ENCODE assay signal across 8 mouse cellular contexts in the genomic region with DNA sequence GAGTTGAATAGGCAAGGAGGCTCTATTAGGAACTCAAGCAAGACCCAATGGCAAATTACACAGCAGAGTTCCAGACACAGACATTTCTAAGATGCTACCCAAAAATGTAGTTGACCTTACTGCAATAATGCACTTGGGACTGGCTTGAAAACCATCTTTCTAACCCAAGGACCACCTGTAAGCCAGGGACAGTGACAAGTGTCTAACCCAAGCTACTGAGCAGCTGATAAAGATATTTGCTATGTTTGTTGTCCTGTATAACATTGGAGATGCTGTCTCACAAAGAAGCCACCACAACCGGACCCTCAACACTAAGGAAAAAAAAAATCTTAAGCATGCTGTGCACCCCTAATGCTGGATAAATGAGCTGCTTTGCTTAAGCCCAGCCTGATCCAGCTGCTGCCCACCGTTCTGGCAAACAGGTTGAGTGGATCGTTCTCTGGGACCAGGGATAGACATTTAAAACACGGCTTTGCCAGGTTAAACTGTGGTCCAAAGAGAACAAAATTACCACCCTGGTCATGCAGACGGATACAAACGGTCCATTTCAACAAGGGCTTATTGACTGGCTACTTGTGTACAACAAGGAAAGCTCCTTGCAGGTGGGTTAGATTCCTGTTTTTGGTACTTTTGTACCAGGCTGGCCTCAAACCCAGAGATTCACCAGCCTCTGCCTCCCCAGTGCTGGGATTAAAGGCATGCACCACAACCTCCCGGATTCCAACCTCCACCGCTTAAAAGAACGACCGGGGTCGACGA. TPM values are rescaled to one million over a fixed set of nuclear protein-coding genes. Genes with fewer than 3 reads are reported as not detected.
DNase-seq lines count a peak whose midpoint lies in the region; ATAC-seq and TF ChIP-seq lines count a peak whose summit lies in the region.

No protein-coding gene starts in this region.

- no peaks in the 10 kb centered on the region for H3K9me3 ChIP-seq in kidney, postnatal 0 days (replicated peaks; ENCODE audit: low read length)
- no peaks in the 10 kb centered on the region for H3K9me3 ChIP-seq in hindbrain, embryonic 14.5 days (ENCODE audit: control insufficient read depth, low read length)
- no peaks in the 10 kb centered on the region for H3K9me3 ChIP-seq in midbrain, embryonic 16.5 days (replicated peaks; ENCODE audit: control insufficient read depth, low read length, poor library complexity, severe bottlenecking)

- H3K4me1 ChIP-seq in kidney, postnatal 0 days (replicated peaks; ENCODE audit: insufficient read depth, low read length) = peaks cover 8% of the 10 kb centered on the region
- peaks cover 5% of the 10 kb centered on the region; the same call in 1 of the 2 replicates for H3K4me1 ChIP-seq in bone marrow macrophage, adult 2 months (ENCODE audit: control insufficient read depth, insufficient read depth, low read length)
- peaks cover 24% of the 10 kb centered on the region for H3K4me1 ChIP-seq in hindbrain, embryonic 14.5 days (replicated peaks; ENCODE audit: control insufficient read depth, insufficient read depth, low read length)
- H3K4me1 ChIP-seq in midbrain, embryonic 16.5 days (ENCODE audit: control insufficient read depth, insufficient read depth, low read length) = peaks cover 25% of the 10 kb centered on the region

- peak overlapping the region; percentile 91 for H3K27ac ChIP-seq in kidney, postnatal 0 days
- H3K27ac ChIP-seq in bone marrow macrophage, adult 2 months (ENCODE audit: insufficient read depth, low read depth, low read length) = peak overlapping the region; percentile 57
- peak overlapping the region; percentile 78; the same call in 1 of the 2 replicates for H3K27ac ChIP-seq in hindbrain, embryonic 14.5 days
- peak overlapping the region; percentile 85 for H3K27ac ChIP-seq in midbrain, embryonic 16.5 days (ENCODE audit: low read length)

- H3K36me3 ChIP-seq in kidney, postnatal 0 days (ENCODE audit: insufficient read depth, low read length) = peaks cover 15% of the 10 kb centered on the region; the same call in 1 of the 2 replicates
- peaks cover 17% of the 10 kb centered on the region for H3K36me3 ChIP-seq in hindbrain, embryonic 14.5 days (replicated peaks; ENCODE audit: control insufficient read depth, insufficient read depth)
- peaks cover 8% of the 10 kb centered on the region for H3K36me3 ChIP-seq in midbrain, embryonic 16.5 days (ENCODE audit: control insufficient read depth, insufficient read depth, low read length)

- no peak for DNase-seq in kidney, postnatal 0 days (ENCODE audit: low spot score)
- DNase-seq in kidney, postnatal 25 days = no peak
- DNase-seq in hindbrain, embryonic 14.5 days (ENCODE audit: low spot score) = no peak
- DNase-seq in cerebellum, postnatal 10 days = no peak
- DNase-seq in adrenal gland, postnatal 4 days (ENCODE audit: low spot score in 2 of 2) = no peak

- TF ChIP-seq POLR2A in bone marrow macrophage, adult 2 months (IDR thresholded peaks at IDR 0.05; ENCODE audit: borderline replicate concordance, low read depth, low read length) = peak; percentile 32; the same call in 1 of the 2 replicates

- WGBS in kidney, postnatal 0 days = 1% methylated on average over 12 of the region's 12 CpGs
- WGBS in hindbrain, embryonic 14.5 days = 4% methylated on average over 12 of the region's 12 CpGs
- WGBS in midbrain, embryonic 16.5 days = 3% methylated on average over 12 of the region's 12 CpGs

- no peak for ATAC-seq in kidney, postnatal 0 days (replicated peaks; ENCODE audit: low FRiP score, low read depth)
- no peak for ATAC-seq in hindbrain, embryonic 14.5 days (ENCODE audit: low FRiP score)
- ATAC-seq in midbrain, embryonic 16.5 days = no peak
- ATAC-seq in activated CD4-positive, CD25-positive, alpha-beta regulatory T cell, adult 4 months = no peak

- peak overlapping the region; percentile 92 for H3K9ac ChIP-seq in kidney, postnatal 0 days (ENCODE audit: low read depth, low read length)
- peak overlapping the region; percentile 94 for H3K9ac ChIP-seq in hindbrain, embryonic 14.5 days
- H3K9ac ChIP-seq in midbrain, embryonic 16.5 days (ENCODE audit: low read depth, low read length) = peak overlapping the region; percentile 94

- no peak for TF ChIP-seq CTCF in kidney, postnatal 0 days (IDR thresholded peaks at IDR 0.05; ENCODE audit: low read depth)
- no peak for TF ChIP-seq CTCF in bone marrow macrophage, adult 2 months (IDR thresholded peaks at IDR 0.05; ENCODE audit: low read depth, low read length)

- H3K27me3 ChIP-seq in kidney, postnatal 0 days (ENCODE audit: insufficient read depth, low read length) = no peaks in the 10 kb centered on the region
- no peaks in the 10 kb centered on the region for H3K27me3 ChIP-seq in hindbrain, embryonic 14.5 days (ENCODE audit: control insufficient read depth, insufficient read depth, low read length)
- H3K27me3 ChIP-seq in midbrain, embryonic 16.5 days (ENCODE audit: control insufficient read depth, insufficient read depth, low read depth, low read length) = no peaks in the 10 kb centered on the region; the same call in 1 of the 2 replicates

- H3K4me2 ChIP-seq in kidney, postnatal 0 days (ENCODE audit: low read length) = peak overlapping the region; percentile 90
- peak overlapping the region; percentile 96 for H3K4me2 ChIP-seq in hindbrain, embryonic 14.5 days (replicated peaks)
- H3K4me2 ChIP-seq in midbrain, embryonic 16.5 days (ENCODE audit: low read length) = peak overlapping the region; percentile 95

- peak overlapping the region; percentile 88 for H3K4me3 ChIP-seq in kidney, postnatal 0 days (replicated peaks; ENCODE audit: low read depth, low read length)
- H3K4me3 ChIP-seq in bone marrow macrophage, adult 2 months (ENCODE audit: insufficient read depth, low read length) = peak overlapping the region; percentile 78
- peak overlapping the region; percentile 77 for H3K4me3 ChIP-seq in hindbrain, embryonic 14.5 days (replicated peaks; ENCODE audit: low read length)
- H3K4me3 ChIP-seq in midbrain, embryonic 16.5 days (ENCODE audit: low read depth, low read length) = peak overlapping the region; percentile 84

RNA-seq across cellular contexts. Expression of a gene that starts 1.0 kb away (rescaled TPM):
- 417 and 419 TPM in 2 replicates for polyA plus RNA-seq in kidney, postnatal 0 days (2015; fragmentation: Nextera tagmentation; extraction: Ambion mirVana)
- 164 and 191 TPM in 2 replicates for polyA plus RNA-seq in bone marrow macrophage, adult 2 months (2012; ENCODE audit: insufficient read depth, insufficient read length, missing spikeins)
- polyA plus RNA-seq in hindbrain, embryonic 14.5 days (2014; fragmentation: Nextera tagmentation; extraction: Ambion mirVana) = 308 and 347 TPM in 2 replicates
- polyA plus RNA-seq in midbrain, embryonic 16.5 days (2015; fragmentation: Nextera tagmentation; extraction: Ambion mirVana) = 264 and 289 TPM in 2 replicates
- polyA plus RNA-seq in activated CD4-positive, CD25-positive, alpha-beta regulatory T cell, adult 4 months (2017; shearing (Covaris generic)) = 100 to 1,000 TPM; 226 to 265 TPM
- 100 to 1,000 TPM; 210 to 213 TPM for total RNA-seq in adrenal gland, postnatal 4 days (2021)

RNA-seq across cellular contexts. Expression of a gene that starts 4.3 kb away (rescaled TPM):
- 0.36 and 0.38 TPM in 2 replicates for polyA plus RNA-seq in kidney, postnatal 0 days (2015; fragmentation: Nextera tagmentation; extraction: Ambion mirVana)
- polyA plus RNA-seq in bone marrow macrophage, adult 2 months (2012; ENCODE audit: insufficient read depth, insufficient read length, missing spikeins) = not detected in 2 replicates
- 0.25 TPM in 1 of 2 replicates, not detected in the other for polyA plus RNA-seq in hindbrain, embryonic 14.5 days (2014; fragmentation: Nextera tagmentation; extraction: Ambion mirVana)
- polyA plus RNA-seq in midbrain, embryonic 16.5 days (2015; fragmentation: Nextera tagmentation; extraction: Ambion mirVana) = not detected in 2 replicates
- polyA plus RNA-seq in activated CD4-positive, CD25-positive, alpha-beta regulatory T cell, adult 4 months (2017; shearing (Covaris generic)) = not detected
- total RNA-seq in adrenal gland, postnatal 4 days (2021) = 1 to 10 TPM; 5.9 to 6.9 TPM

RNA-seq across cellular contexts. Expression of a gene that starts 5.4 kb away (rescaled TPM):
- 1,452 and 1,460 TPM in 2 replicates for polyA plus RNA-seq in kidney, postnatal 0 days (2015; fragmentation: Nextera tagmentation; extraction: Ambion mirVana)
- 685 and 784 TPM in 2 replicates for polyA plus RNA-seq in bone marrow macrophage, adult 2 months (2012; ENCODE audit: insufficient read depth, insufficient read length, missing spikeins)
- 800 and 838 TPM in 2 replicates for polyA plus RNA-seq in hindbrain, embryonic 14.5 days (2014; fragmentation: Nextera tagmentation; extraction: Ambion mirVana)
- 657 and 682 TPM in 2 replicates for polyA plus RNA-seq in midbrain, embryonic 16.5 days (2015; fragmentation: Nextera tagmentation; extraction: Ambion mirVana)
- polyA plus RNA-seq in activated CD4-positive, CD25-positive, alpha-beta regulatory T cell, adult 4 months (2017; shearing (Covaris generic)) = 1,000 to 10,000 TPM in 1 of 2 experiments, 100 to 1,000 TPM in 1; 537 to 1,178 TPM
- 100 to 1,000 TPM; 867 to 881 TPM for total RNA-seq in adrenal gland, postnatal 4 days (2021)

RNA-seq across cellular contexts. Expression of a gene that starts 5.4 kb away (rescaled TPM):
- polyA plus RNA-seq in kidney, postnatal 0 days (2015; fragmentation: Nextera tagmentation; extraction: Ambion mirVana) = not detected in 2 replicates
- not detected in 2 replicates for polyA plus RNA-seq in bone marrow macrophage, adult 2 months (2012; ENCODE audit: insufficient read depth, insufficient read length, missing spikeins)
- polyA plus RNA-seq in hindbrain, embryonic 14.5 days (2014; fragmentation: Nextera tagmentation; extraction: Ambion mirVana) = not detected in 2 replicates
- polyA plus RNA-seq in midbrain, embryonic 16.5 days (2015; fragmentation: Nextera tagmentation; extraction: Ambion mirVana) = 0.28 TPM in 1 of 2 replicates, not detected in the other
- not detected for polyA plus RNA-seq in activated CD4-positive, CD25-positive, alpha-beta regulatory T cell, adult 4 months (2017; shearing (Covaris generic))
- not detected for total RNA-seq in adrenal gland, postnatal 4 days (2021)

RNA-seq across cellular contexts. Expression of a gene that starts 13.1 kb away (rescaled TPM):
- polyA plus RNA-seq in kidney, postnatal 0 days (2015; fragmentation: Nextera tagmentation; extraction: Ambion mirVana) = 45.8 and 48.6 TPM in 2 replicates
- 214 and 223 TPM in 2 replicates for polyA plus RNA-seq in bone marrow macrophage, adult 2 months (2012; ENCODE audit: insufficient read depth, insufficient read length, missing spikeins)
- 20.5 and 22.4 TPM in 2 replicates for polyA plus RNA-seq in hindbrain, embryonic 14.5 days (2014; fragmentation: Nextera tagmentation; extraction: Ambion mirVana)
- 14.9 and 17.5 TPM in 2 replicates for polyA plus RNA-seq in midbrain, embryonic 16.5 days (2015; fragmentation: Nextera tagmentation; extraction: Ambion mirVana)
- 10 to 100 TPM; 33.5 to 39.9 TPM for polyA plus RNA-seq in activated CD4-positive, CD25-positive, alpha-beta regulatory T cell, adult 4 months (2017; shearing (Covaris generic))
- total RNA-seq in adrenal gland, postnatal 4 days (2021) = 10 to 100 TPM; 62.0 to 74.6 TPM
